Mouse (Mus musculus) intestine, embryonic 14.5 days (tissue): ENCODE data around the gene Furin. TPM values are rescaled to one million over a fixed set of nuclear protein-coding genes. Genes with fewer than 3 reads are reported as not detected.

Experiments used
- ATAC-seq: fragments of 200-750 bp; cut with Nextera tagmentation; replicated peaks from 2 replicates; pipeline ENCODE4 v1.8.0; 2017; ENCODE audit warnings: low read depth, moderate number of reproducible peaks, moderate TSS enrichment, moderate library complexity; ENCODE audit not compliant: low FRiP score, low TSS enrichment
- DNase-seq: peaks from one replicate; pipeline ENCODE4 v3.0.0-alpha.2; 2018; ENCODE audit warnings: low spot score
- H3K27ac ChIP-seq: fragments of 300-500 bp; sonication (generic); 2 replicates; pipeline ENCODE4 v1.5.1; 2014; ENCODE audit warnings: low read depth, mild to moderate bottlenecking, control low read depth
- H3K27me3 ChIP-seq: fragments of 300-500 bp; sonication (generic); replicated peaks from 2 replicates; pipeline ENCODE4 v1.6.1; 2014; ENCODE audit warnings: low read length, control low read depth; ENCODE audit not compliant: control insufficient read depth, insufficient read depth
- H3K36me3 ChIP-seq: fragments of 300-500 bp; sonication (generic); 2 replicates; pipeline ENCODE4 v1.6.1; 2014; ENCODE audit warnings: low read length, control low read depth; ENCODE audit not compliant: control insufficient read depth, insufficient read depth
- H3K4me1 ChIP-seq: fragments of 300-500 bp; sonication (generic); replicated peaks from 2 replicates; pipeline ENCODE4 v1.6.1; 2014; ENCODE audit warnings: low read length, control low read depth, mixed read lengths; ENCODE audit not compliant: control insufficient read depth, insufficient read depth
- H3K4me2 ChIP-seq: fragments of 300-500 bp; sonication (generic); 2 replicates; pipeline ENCODE4 v1.6.1; 2014; ENCODE audit warnings: low read length
- H3K4me3 ChIP-seq: fragments of 300-500 bp; sonication (generic); 2 replicates; pipeline ENCODE4 v1.5.1; 2014; ENCODE audit warnings: low read depth, low read length, control low read depth, mixed read lengths
- H3K9ac ChIP-seq: fragments of 300-500 bp; sonication (generic); 2 replicates; pipeline ENCODE4 v1.6.1; 2014; ENCODE audit warnings: mild to moderate bottlenecking, low read length
- H3K9me3 ChIP-seq: fragments of 300-500 bp; sonication (generic); 2 replicates; pipeline ENCODE4 v1.6.1; 2016; ENCODE audit warnings: low read length, control low read depth; ENCODE audit not compliant: control insufficient read depth
- WGBS: fragments of 180-500 bp; shearing (Covaris S2); extraction: QIAGEN DNeasy Blood & Tissue Kit; methylation state at CpG from one replicate; pipeline ENCODE4 v1.1.7; 2014; 5-methylcytosine and 5-hydroxymethylcytosine counted together
- polyA plus RNA-seq: library from polyadenylated mRNA; unstranded; fragments of >200 nt; fragmentation: Nextera tagmentation; extraction: Ambion mirVana; gene quantifications from 2 replicates; pipeline ENCODE4 v1.2.1, GENCODE M21; 2014

The Furin gene
- polyA plus RNA-seq, 1 experiment from 2014 or later: 10.3 TPM

DNA sequence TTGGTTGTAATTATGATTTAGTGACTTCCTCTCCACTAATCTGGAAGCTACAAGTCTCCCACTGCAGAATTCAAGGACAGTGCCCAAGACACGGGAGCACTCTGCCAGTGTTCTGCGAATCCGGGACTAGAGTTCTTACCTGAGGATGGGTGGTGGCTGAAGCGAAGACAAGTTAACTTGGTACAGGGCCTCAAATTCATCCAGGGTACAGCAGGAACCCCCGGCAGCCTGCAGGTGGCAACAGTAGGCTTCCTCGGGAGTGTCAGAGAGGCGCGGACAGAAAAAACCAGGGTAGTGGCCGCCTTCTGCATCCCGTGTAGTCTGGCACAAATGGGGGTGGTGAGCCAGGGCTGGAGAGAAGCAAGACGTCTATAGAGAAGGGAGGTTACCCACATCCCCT lies 64.4 kb downstream of the Furin start, which contains the start of gene Unc45a:
Gene Unc45a (minus strand): TSS at position 213 of the 400 bp plus-strand sequence.
- peaks cover 18% of the 10 kb centered on the region for H3K36me3 ChIP-seq
- peak within 1 kb of the TSS; percentile 62 for H3K4me3 ChIP-seq
- WGBS: 2% methylated on average over 11 of the region's 11 CpGs
- ATAC-seq (peak; percentile 59), DNase-seq (peak; percentile 82)
- H3K4me2 ChIP-seq: peak within 1 kb of the TSS; percentile 69
- peak within 1 kb of the TSS; percentile 85 for H3K27ac ChIP-seq
- no peaks in the 10 kb centered on the region for H3K9me3 ChIP-seq
- no peaks in the 10 kb centered on the region for H3K27me3 ChIP-seq
- peaks cover 23% of the 10 kb centered on the region; the same call in 1 of the 2 replicates for H3K4me1 ChIP-seq
- H3K9ac ChIP-seq: peak within 1 kb of the TSS; percentile 49

GRCm38 (mm10) chr7:80339793-80340628 lies 65.2 kb downstream of the Furin start:
- Histone ChIP-seq H3K9ac (peak overlapping the region; percentile 49), H3K27me3 (no peaks in the 10 kb centered on the region), H3K27ac (peak overlapping the region; percentile 85), H3K4me1 (peaks cover 23% of the 10 kb centered on the region; the same call in 1 of the 2 replicates), H3K4me3 (peak overlapping the region; percentile 62), H3K36me3 (peaks cover 26% of the 10 kb centered on the region), H3K4me2 (peak overlapping the region; percentile 69), H3K9me3 (no peaks in the 10 kb centered on the region)
- ATAC-seq: peak; percentile 94
- peak; percentile 98 for DNase-seq
- WGBS: under 1% methylated on average over 45 of the region's 45 CpGs

GRCm38 (mm10) chr7:80339371-80339770 lies 65.9 kb downstream of the Furin start:
- Histone ChIP-seq H3K36me3 (peaks cover 32% of the 10 kb centered on the region), H3K9ac (peak overlapping the region; percentile 49), H3K4me1 (peaks cover 23% of the 10 kb centered on the region; the same call in 1 of the 2 replicates), H3K27ac (no peak overlapping the region), H3K27me3 (no peaks in the 10 kb centered on the region), H3K9me3 (no peaks in the 10 kb centered on the region), H3K4me2 (peak overlapping the region; percentile 69), H3K4me3 (peak overlapping the region; percentile 62)
- 8% methylated on average over 17 of the region's 17 CpGs for WGBS
- no peak for ATAC-seq
- DNase-seq: peak; percentile 67

Other genes starting within 250 kb of the Furin start
- 15.1 and 15.9 TPM in 2 replicates for gene Sema4b, start 218.6 kb downstream of the Furin start, polyA plus RNA-seq
- 129 and 156 TPM in 2 replicates for gene Cib1, start 172.6 kb downstream of the Furin start, polyA plus RNA-seq
- gene Gdpgp1, start 172.6 kb downstream of the Furin start, polyA plus RNA-seq: 4.4 and 4.5 TPM in 2 replicates
- 0.56 and 0.66 TPM in 2 replicates for gene Ttll13, start 159.1 kb downstream of the Furin start, polyA plus RNA-seq
- 51.1 and 51.4 TPM in 2 replicates for gene Ngrn, start 144.2 kb downstream of the Furin start, polyA plus RNA-seq
- gene Vps33b, start 135.8 kb downstream of the Furin start, polyA plus RNA-seq: 11.4 and 16.6 TPM in 2 replicates
- 149 and 157 TPM in 2 replicates for gene Prc1, start 111.0 kb downstream of the Furin start, polyA plus RNA-seq
- 13.5 and 14.4 TPM in 2 replicates for gene Rccd1, start 81.0 kb downstream of the Furin start, polyA plus RNA-seq
- 29.9 and 34.2 TPM in 2 replicates for gene Unc45a, start 64.4 kb downstream of the Furin start, polyA plus RNA-seq
- 19.8 and 19.9 TPM in 2 replicates for gene Hddc3, start 62.3 kb downstream of the Furin start, polyA plus RNA-seq
- 17.4 and 18.8 TPM in 2 replicates for gene Man2a2, start 34.1 kb downstream of the Furin start, polyA plus RNA-seq
- 8.0 and 10.1 TPM in 2 replicates for gene Fes, start 17.5 kb downstream of the Furin start, polyA plus RNA-seq
- gene Blm, start 129.7 kb upstream of the Furin start, polyA plus RNA-seq: 23.3 and 29.1 TPM in 2 replicates